Mouse (Mus musculus) heart, postnatal 14 days (tissue): ENCODE measurements around the gene Adamts12. TPM values are rescaled to one million over a fixed set of nuclear protein-coding genes. Genes with fewer than 3 reads are reported as not detected.

Experiments used
- DNase-seq, 2 experiments: peaks; one replicate each; pipeline ENCODE4 v3.0.0; 2021 to 2022
- intact Hi-C: fragments of 180-260 bp; cut with DNase I; formaldehyde crosslinking; loops from one replicate; pipeline ENCODE4 v1.15.1; 2025
- total RNA-seq, 2 experiments: library from RNA; stranded (reverse); gene quantifications; 2 replicates each; pipeline ENCODE4 v1.2.3; 2021

Gene Adamts12
- total RNA-seq, 2 experiments from 2014 or later = 17.4 to 17.9 TPM

DNA sequence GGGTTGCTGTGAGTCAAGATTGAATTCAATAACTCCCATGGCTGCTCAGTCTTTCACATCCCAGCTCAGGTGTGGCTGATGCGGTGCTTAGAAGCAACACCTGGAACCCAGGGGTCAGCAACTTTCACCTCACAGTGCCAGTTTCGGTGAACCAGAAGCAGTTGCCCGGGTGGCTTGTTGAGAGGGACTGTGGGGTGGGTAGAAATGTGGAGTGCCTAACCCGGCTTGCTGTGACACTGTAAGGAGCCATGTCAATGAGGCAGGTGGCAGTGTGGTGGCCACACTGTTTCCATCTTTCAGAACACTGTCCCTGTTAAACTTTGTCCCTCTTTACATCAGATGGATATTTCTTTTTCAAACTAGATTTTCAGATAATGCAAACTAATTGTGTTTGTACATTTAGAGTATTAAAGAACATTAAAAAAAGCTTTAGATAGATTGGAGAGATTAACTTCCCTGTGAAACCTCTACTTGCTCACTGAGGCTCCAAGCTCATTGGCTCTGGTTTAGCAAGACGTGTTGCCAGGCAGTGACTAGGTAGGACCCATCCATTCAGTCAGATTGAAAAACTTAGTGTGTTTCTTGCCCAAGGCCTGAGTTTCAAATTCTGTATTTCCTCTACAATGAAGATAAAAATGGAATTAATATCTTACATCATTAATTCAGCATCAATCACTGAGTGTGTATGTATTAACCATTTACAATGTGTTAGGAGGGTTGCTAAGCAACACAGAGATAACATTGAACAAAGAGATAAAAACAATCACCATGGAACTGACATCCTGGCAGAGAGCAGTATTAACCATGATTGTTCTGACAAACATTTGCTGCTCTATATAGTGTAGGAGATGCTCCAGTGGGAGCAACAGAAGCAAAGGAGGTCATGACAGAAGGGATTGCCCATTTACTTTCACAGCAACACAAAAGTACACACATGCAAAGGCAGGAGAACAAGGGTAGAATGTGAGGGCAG is 68.3 kb downstream of the Adamts12 start:
- DNase-seq = no peak
- intact Hi-C loops = no loop called here

DNA sequence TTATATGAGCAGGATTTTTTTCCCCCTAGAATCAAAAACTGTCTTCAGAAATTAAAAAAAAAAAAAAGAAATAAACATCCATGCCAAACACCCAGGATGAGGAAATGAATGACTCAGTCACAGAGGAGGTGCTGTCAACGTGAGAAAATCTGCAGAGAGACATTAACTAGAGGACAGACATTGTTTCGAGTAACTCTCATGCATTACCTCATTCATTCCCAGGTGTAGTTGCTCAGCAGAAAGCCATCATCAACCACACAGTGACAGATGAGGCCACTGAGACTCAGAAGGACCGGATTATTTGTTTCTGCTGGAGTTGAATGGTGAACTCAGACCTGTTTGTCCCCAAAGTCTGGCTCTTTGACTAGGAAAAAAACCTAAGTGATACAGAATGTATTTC is 81.0 kb downstream of the Adamts12 start:
- intact Hi-C loops = no loop called here
- no peak for DNase-seq

DNA sequence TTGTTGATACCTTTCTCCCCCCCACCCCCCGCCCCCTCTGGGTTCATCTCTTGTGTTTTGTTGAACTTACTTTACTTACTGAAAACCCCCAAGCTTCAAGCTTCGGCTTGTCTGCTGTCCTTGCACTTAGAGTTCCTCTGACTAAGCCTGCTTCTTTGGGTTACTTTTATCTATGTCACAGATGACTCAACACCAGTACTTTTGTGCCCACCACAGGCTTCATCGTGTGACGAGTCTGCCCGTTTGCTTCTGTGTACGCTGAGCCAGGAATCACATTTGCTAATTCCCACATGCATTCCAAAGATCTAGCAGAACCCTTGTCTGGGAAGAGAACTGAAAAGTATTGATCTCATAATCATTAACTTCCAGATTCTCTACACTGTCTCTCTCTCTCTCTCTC is 94.8 kb downstream of the Adamts12 start:
- intact Hi-C loops = no loop called here
- DNase-seq = no peak

DNA sequence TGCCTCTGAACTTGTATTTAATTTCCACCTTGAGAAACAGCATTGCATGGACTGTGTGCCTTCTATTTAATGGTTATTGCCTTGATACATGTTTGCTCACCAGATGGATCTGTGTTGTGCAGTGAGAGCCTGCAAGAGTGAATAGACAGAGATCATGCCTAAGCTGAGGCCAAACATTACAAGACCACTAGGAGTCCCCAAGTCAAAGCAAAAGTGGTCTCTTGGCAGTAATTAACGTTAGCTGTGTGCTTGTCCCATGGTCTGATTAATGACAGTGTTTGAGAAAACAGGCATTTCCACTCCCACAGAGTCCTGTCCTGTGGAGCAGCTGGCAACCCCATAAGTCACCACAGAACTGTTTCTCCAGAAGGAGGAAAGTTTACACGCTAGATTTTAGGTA is 96.2 kb downstream of the Adamts12 start:
- intact Hi-C loops = no loop called here
- DNase-seq = no peak

DNA sequence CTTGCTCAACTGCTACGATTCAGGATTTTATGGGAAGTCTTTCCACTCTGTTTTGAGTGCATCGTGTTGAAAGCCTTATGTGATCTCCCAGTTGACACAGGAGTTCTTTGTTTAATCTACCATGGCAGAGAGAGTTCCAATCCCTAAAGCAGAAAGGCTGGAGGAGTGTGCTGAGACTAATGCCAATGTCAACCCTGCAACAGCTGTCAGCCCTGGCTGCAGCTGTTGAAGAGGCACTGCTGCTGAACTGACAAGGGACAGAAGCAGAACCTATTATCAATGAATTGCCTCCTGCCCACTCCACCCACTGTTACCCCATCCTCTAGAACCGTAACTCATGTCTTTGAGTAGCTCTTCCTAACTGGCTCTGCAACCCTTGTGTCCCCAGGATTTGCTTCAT is 101.3 kb downstream of the Adamts12 start:
- DNase-seq = peak; percentile 19 to 50
- intact Hi-C loops = no loop called here

DNA sequence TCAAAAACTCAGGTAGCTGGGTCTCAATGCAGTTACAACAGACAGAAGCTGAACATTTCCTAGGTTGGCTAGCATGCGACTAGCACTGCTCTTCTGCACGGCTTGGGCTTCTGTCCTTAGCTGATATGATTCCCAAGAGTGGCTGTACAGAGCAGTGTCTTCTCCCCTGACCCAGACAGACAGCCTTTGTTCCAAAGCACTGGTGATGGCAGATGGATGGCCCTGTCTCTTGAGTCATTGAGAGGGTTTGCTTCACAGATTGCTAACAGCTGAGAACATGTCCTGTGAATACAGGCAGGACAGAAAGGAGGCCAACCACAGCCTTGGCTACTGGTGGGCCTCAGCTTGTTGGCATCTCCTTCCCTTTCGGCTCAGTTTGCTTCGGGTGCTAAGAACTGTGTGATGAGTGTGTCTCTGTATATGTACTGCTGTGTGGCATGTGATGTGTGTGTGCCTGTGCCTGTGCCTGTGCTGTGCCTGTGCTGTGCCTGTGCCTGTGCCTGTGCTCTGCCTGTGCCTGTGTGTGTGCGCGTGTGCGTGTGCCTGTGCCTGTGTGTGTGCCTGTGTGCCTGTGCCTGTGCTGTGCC is 109.4 kb downstream of the Adamts12 start:
- peak in 1 of 2 experiments; percentile 10 for DNase-seq
- intact Hi-C loops = no loop called here

DNA sequence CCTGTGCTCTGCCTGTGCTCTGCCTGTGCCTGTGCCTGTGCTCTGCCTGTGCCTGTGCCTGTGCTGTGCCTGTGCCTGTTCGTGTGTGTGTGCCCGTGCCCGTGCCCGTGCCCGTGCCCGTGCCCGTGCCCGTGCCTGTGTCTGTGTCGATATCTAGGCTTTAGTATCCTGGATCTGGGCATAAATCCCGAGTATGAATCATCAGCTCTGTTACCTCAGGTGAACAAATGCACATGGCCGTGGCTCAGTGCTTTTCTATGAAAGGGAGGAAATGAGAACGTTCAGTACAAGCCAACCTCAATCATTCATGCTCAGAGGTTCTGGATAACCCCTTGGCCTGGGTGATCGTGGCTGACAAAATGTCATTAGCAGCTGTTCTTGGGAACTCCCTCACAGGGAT is 110.3 kb downstream of the Adamts12 start:
- DNase-seq = no peak
- intact Hi-C loops = no loop called here

DNA sequence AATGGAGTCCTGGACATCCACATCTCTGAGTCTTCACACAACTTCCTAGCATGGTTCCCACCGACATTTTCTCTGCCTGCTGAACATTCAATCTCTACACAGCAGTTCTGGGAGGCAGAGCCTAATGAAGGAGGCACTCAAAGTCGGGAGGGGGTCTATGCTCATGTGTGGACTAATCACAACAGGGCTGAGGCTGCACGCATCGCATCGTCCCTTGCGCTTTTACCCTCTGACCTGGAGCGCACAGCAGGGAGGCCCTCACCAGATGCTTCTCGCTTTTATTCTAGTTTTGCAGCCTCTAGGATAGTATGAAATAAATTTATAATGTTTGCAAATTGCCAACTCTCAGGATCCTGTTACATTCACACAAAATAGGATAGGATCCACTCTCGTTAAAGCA is 112.9 kb downstream of the Adamts12 start:
- intact Hi-C loops = no loop called here

DNA sequence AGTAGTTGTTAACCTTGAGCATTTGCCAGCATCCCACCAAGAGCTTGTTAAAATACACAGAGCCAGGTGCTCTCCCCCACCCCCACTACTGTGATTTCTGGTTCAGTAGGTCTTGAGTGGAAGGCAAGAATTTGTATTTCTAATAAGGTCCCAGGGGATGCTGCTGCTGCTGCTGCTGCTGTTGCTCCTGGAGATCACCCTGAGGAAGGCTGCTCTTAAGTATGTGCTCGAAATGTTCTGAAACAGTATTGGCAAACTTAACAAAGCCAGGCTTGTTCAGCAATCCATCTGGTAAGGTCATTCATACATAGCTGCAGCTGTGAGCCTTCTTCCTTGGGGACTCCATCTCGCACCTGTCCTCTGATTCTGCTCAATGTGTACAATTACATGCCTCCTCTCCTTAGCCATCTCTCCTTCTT is 115.2 kb downstream of the Adamts12 start:
- intact Hi-C loops = no loop called here
- DNase-seq = no peak

More for the DNA sequence above, 112.9 kb downstream of the Adamts12 start:
- no peak for DNase-seq

DNA sequence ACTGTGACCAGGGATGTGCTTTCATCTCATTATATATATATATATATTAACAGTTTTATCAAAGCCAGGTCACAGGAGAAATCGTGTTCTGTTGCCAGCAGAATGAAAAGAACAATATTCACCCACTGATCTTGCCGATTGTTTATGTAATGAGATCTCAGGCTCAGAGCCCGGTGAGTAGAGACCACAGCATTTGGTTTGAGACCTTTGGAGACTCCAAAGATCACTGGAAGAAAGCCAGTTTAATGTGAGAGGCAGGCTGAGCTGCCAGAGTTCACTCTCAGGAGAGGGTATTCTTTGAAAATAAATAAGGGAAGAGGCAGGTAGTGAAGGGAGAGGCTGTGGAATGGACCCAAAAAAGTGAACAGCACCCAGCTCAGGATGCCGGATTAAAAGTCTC is 122.1 kb downstream of the Adamts12 start:
- intact Hi-C loops = no loop called here
- DNase-seq = no peak

DNA sequence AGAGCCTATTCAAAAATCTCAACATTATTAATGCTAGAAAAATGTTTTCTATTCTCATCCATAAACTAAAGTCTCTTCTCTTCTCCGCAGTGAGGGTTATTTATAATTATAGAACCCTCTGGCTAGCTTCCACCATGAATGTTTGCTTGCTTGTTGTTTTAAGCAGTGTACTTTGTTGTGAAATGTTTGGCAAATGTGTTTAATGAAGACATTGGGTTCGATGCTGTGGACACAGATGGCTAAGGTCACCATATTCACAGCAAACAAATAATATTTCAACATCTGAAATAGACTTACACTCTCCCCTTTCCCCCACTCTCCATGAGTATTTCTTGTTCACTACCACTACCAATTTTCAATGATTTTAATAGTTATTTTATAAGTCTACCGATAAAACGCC is 125.9 kb downstream of the Adamts12 start:
- no peak for DNase-seq
- intact Hi-C loops = no loop called here

DNA sequence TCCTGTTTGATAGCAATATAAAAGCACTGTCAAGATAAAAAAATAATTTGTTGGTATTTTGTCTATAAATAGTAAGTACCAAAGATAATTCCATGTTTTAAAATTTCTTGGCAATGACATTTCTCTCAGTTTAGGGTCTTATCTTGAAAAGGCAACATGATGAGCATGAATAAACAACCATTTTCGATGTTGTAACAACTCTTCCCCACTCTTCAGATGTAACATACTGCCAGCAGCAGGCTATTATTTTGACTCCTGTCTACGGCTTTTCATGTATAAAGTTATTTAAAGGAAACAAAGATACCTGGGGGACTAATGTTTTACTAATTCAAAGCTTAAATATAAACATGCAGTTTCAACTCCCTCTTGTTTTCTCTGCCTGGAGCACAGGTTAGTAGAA is 128.2 kb downstream of the Adamts12 start:
- no peak for DNase-seq
- intact Hi-C loops = no loop called here

DNA sequence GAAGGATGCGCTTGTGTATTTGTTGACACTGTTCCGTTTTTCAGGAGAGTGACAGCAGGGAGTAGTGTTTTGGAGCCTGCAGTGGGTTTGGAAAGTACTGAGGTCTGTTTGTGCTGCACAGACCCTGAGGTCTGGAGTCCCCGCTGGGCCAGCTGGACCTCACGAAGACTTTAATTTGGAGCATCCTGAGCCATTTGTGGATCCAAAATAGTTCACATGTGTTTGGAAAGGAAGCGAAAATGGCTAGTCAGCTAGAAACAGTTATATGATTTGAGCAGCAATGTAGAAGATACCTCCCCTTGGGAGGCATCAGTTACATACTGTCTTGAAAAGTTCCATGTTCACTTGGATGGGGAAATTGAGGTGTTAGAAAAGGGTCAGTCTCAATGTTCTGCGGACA is 132.5 kb downstream of the Adamts12 start:
- intact Hi-C loops = no loop called here
- DNase-seq = peak; percentile 22 to 24

DNA sequence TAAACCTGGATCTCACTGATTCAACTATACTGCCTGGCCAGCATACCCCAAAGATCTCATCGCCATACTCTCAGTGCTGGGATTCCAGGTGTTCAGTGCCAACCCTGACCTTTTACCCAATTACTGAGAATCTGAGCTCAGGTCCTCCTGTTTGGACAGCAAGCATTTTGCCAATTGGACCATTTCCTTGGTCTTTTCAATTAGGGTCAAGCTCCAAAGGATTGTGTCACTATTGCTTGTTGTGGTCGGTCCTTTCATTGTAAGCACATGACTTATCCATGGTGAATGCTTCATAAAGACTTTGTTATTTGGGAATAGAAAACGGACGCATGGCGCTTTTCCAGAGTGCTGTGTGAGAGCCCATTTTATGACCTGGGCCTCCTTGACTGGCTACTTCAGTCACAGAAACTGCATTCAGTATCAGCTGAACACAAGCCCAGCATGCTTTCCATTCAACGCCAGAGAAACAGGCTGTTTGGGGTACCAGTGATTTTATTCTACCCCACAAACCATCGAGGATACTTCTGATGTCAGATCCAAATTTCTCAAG is 133.7 kb downstream of the Adamts12 start:
- intact Hi-C loops = no loop called here
- no peak for DNase-seq

DNA sequence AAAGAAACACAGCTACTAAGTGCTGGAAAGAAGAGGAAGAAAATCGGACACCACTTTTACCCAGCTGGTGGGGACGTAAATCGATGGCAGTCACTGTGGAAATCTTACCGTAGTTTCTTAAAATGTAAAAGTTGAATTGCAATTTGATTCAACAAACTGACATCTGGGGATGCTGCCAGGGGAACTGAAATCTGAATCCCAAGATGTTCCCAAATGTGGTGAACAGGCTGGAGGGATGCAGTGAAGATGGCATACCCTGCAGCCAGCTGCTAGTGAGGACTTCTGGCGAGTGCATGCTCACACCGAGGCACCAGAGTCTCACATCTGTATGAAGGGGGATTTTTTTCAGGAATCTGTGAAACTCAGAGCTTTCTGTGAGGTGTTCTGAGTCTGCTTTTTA is 138.5 kb downstream of the Adamts12 start:
- no peak for DNase-seq
- intact Hi-C loops = no loop called here

DNA sequence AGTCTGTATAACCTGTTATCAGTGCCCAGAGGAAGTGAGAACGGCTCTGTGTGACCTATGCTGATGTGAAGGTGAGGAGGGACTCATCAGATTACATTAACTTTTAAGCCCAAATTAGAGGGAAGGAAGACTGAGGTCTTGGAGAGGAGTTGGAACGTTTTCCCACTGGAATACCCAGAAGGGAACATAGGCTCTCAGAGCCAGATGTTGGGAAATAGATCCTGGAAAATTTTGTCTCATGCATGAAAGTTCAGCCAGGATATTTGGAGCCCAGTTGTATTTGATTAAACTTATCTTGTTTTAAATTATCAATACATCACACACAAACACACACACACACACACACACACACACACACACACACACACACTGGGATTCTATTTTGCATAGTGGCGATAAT is 140.3 kb downstream of the Adamts12 start:
- intact Hi-C loops = no loop called here
- DNase-seq = no peak

DNA sequence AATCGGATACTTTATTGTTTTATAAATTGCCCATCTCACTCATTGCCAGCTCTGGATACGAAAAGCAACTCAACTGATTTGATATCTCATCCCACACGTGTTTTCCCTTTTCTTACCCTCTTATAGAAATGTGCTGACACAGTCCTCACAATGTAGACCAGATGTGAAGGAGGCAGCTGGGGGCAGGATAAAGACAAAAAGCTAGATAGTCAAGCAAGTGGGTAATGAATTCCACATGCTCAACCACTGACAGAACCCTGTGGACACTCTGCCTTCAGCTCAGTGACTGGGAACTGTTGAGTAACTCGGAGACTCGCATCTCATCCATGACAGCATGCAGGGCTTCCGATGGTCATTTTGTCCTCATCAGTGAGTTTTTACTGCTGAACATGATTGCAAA is 146.4 kb downstream of the Adamts12 start:
- no peak for DNase-seq
- intact Hi-C loops = no loop called here

DNA sequence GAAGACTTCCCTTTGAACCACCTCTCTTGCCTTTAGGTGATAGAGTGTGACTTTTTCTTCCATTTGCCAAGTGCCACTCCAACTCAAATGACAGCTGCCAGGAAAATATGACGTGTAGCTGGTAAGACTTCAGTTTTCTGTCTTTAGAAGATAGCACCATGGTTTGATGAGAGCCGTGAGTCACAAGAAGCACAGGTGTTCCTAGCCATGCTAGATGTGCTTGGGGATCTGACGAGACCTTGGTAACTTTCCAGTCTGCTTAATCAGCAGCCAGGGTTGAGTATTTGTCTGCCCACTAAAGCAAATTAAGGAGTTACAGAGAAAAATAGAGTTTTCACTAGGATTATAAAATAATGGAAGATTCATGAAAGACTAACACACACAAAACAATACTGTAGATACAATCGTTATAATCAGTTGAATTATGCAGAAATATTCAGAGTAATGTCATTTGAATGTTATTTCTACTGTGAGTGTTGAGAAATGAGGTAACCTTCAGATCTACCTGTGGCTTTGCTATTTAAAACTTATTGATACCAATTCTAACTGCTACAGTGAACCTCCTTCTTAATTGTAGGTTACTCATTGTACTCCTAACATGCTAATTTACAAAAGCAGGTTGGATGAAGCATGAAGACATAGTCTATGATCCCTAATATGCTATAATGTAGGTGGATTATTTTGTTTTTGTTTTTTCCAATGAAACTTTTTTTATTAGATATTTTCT is 169.5 kb downstream of the Adamts12 start:
- no peak for DNase-seq
- intact Hi-C loops = no loop called here

DNA sequence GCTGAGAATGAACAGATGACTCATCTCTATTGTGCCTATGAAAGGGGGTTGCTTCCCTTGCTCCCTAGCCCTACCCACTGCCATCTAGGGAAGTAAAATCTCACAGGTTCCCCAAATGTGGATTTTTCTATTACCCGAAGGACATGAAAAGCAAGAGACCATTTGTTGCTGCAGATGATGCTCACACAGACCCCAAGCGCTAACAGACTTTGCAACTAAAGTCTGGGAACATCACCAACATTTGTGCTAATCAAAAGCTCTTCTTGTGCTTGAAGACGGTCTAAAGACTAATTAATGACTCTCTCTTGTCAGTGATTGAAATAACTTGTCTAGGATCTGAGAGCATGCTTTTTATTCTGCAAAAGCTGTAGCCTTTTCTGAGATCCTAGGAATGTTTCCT is 175.8 kb downstream of the Adamts12 start:
- intact Hi-C loops = no loop called here
- no peak for DNase-seq

DNA sequence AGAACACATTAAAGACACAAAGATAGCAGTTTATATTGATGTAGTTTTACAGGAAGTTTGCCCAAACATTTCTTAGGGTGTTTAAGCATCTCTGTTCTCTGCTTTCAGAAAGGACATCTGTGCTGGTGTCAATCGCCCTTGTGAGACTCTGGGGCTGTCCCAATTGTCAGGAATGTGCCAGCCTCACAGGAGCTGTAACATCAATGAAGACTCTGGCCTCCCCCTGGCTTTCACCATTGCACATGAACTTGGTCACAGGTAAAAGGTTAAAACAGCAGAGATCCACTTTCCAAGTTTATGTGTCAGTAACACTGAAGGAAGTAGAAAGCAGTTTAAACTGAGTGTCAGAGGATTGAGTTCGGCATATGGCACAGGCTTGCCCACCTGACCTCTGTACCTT is 176.7 kb downstream of the Adamts12 start:
- intact Hi-C loops = no loop called here
- DNase-seq = no peak

DNA sequence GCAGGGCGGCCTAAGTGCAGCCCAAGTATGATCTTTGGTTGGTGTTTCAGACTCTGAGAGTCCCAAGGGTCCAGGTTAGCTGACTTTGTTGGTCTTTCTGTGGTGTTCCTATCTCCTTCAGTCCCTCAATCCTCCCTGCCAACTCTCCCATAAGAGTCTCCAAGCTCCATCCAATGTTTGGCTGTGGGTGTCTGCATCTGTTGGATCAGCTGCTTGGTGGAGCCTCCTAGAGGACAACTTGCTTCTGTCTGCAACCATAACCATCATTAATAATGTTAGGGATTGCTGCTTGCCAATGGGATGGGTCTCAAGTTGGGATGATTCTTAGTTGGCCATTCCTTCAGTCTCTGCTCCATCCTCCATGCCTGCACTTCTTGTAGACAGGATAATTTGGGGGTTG is 181.8 kb downstream of the Adamts12 start:
- no peak for DNase-seq
- intact Hi-C loops = no loop called here
